Mouse (Mus musculus) megakaryocyte, embryonic 14.5 days (primary cell): ENCODE results near the gene Mycbp. TPM values are rescaled to one million over a fixed set of nuclear protein-coding genes. Genes with fewer than 3 reads are reported as not detected.
A peak's percentile ranks its signal among the peaks of the same experiment; 100 is the strongest.

Source experiments
- H3K27me3 ChIP-seq: replicated peaks from 2 replicates; pipeline ENCODE3; 2012; ENCODE audit warnings: inconsistent platforms
- H3K36me3 ChIP-seq: replicated peaks from 2 replicates; pipeline ENCODE3; 2012; ENCODE audit warnings: low read length, inconsistent platforms, mixed read lengths
- H3K4me1 ChIP-seq: 2 replicates; pipeline ENCODE4 v1.6.1; 2012; ENCODE audit warnings: inconsistent platforms
- H3K4me3 ChIP-seq: replicated peaks from 2 replicates; pipeline ENCODE3; 2012; ENCODE audit warnings: moderate library complexity, mild to moderate bottlenecking, inconsistent platforms
- H3K9me3 ChIP-seq: 2 replicates; pipeline ENCODE4 v1.6.1; 2012; ENCODE audit warnings: inconsistent platforms
- FLI1 ChIP-seq: IDR thresholded peaks from 2 replicates; pipeline ENCODE4 v1.6.1; 2012; ENCODE audit warnings: low read length, inconsistent platforms, mixed read lengths
- GATA1 ChIP-seq: IDR thresholded peaks from 3 replicates; pipeline ENCODE4 v1.6.1; 2012; ENCODE audit warnings: mixed read lengths, low read length, inconsistent platforms, borderline replicate concordance
- polyA plus RNA-seq: library from polyadenylated mRNA; stranded (reverse); fragments of >175 nt; gene quantifications from 2 replicates; pipeline ENCODE4 v1.2.3, GENCODE M21; 2012; ENCODE audit warnings: low replicate concordance; ENCODE audit not compliant: insufficient read depth

Mycbp gene
- polyA plus RNA-seq, 1 experiment: 47.7 TPM

GRCm38 (mm10) chr4:123905126-123905668 lies 565 bp downstream of the Mycbp start:
- peak overlapping the region; percentile 98 for H3K4me3 ChIP-seq
- no peaks in the 10 kb centered on the region for H3K27me3 ChIP-seq
- H3K36me3 ChIP-seq: peaks cover 23% of the 10 kb centered on the region
- H3K4me1 ChIP-seq: peaks cover 48% of the 10 kb centered on the region
- no peaks in the 10 kb centered on the region for H3K9me3 ChIP-seq
- TF ChIP-seq FLI1 (no peak), GATA1 (no peak)

- Histone ChIP-seq H3K9me3 (no peaks in the 10 kb centered on the region), H3K4me1 (peaks cover 55% of the 10 kb centered on the region), H3K27me3 (no peaks in the 10 kb centered on the region), H3K36me3 (peaks cover 63% of the 10 kb centered on the region), H3K4me3 (no peak overlapping the region)
- TF ChIP-seq GATA1 (no peak), FLI1 (no peak)
These were observed 6.9 kb downstream of the Mycbp start for GRCm38 (mm10) chr4:123911503-123911902.

GRCm38 (mm10) chr4:123912431-123912830 lies 7.8 kb downstream of the Mycbp start:
- TF ChIP-seq FLI1: no peak
- no peak for TF ChIP-seq GATA1

GRCm38 (mm10) chr4:123916748-123917547 lies 12.3 kb downstream of the Mycbp start, which contains the start of gene Rragc:
Rragc (plus strand) TSS chr4:123917446.
- Histone ChIP-seq H3K9me3 (no peaks in the 10 kb centered on the region), H3K36me3 (peaks cover 57% of the 10 kb centered on the region), H3K4me1 (peaks cover 52% of the 10 kb centered on the region), H3K27me3 (no peaks in the 10 kb centered on the region), H3K4me3 (peak within 1 kb of the TSS; percentile 100)
- TF ChIP-seq GATA1 (no peak), FLI1 (no peak)

More at GRCm38 (mm10) chr4:123912431-123912830, 7.8 kb downstream of the Mycbp start:
- Histone ChIP-seq H3K4me3 (no peak overlapping the region), H3K36me3 (peaks cover 63% of the 10 kb centered on the region), H3K4me1 (peaks cover 51% of the 10 kb centered on the region), H3K9me3 (no peaks in the 10 kb centered on the region), H3K27me3 (no peaks in the 10 kb centered on the region)

- Histone ChIP-seq H3K9me3 (no peaks in the 10 kb centered on the region), H3K27me3 (no peaks in the 10 kb centered on the region), H3K36me3 (peaks cover 57% of the 10 kb centered on the region), H3K4me1 (peaks cover 49% of the 10 kb centered on the region), H3K4me3 (peak within 1 kb of the TSS; percentile 100)
- TF ChIP-seq GATA1 (no peak), FLI1 (no peak)
These were observed 13.0 kb downstream of the Mycbp start, which contains the start of gene 4930535I16Rik for GRCm38 (mm10) chr4:123917548-123918140. 4930535I16Rik (minus strand) TSS chr4:123918022.

- peak overlapping the region; percentile 100 for H3K4me3 ChIP-seq
- no peaks in the 10 kb centered on the region for H3K27me3 ChIP-seq
- H3K36me3 ChIP-seq: peaks cover 58% of the 10 kb centered on the region
- no peaks in the 10 kb centered on the region for H3K9me3 ChIP-seq
- H3K4me1 ChIP-seq: peaks cover 45% of the 10 kb centered on the region
- TF ChIP-seq FLI1 (no peak), GATA1 (no peak)
These were observed 14.2 kb downstream of the Mycbp start for GRCm38 (mm10) chr4:123918851-123919250.

- Histone ChIP-seq H3K36me3 (peaks cover 75% of the 10 kb centered on the region), H3K27me3 (no peaks in the 10 kb centered on the region), H3K9me3 (no peaks in the 10 kb centered on the region), H3K4me3 (no peak overlapping the region), H3K4me1 (peaks cover 45% of the 10 kb centered on the region)
- TF ChIP-seq GATA1 (no peak), FLI1 (no peak)
These were observed 16.5 kb downstream of the Mycbp start for GRCm38 (mm10) chr4:123921055-123921565.

GRCm38 (mm10) chr4:123927961-123928360 lies 23.3 kb downstream of the Mycbp start:
- no peaks in the 10 kb centered on the region for H3K27me3 ChIP-seq
- H3K4me3 ChIP-seq: peak overlapping the region; percentile 76
- peaks cover 60% of the 10 kb centered on the region for H3K4me1 ChIP-seq
- H3K36me3 ChIP-seq: peaks cover 96% of the 10 kb centered on the region
- TF ChIP-seq GATA1: no peak; the same call in 2 of the 3 replicates
- peak; percentile 84 for TF ChIP-seq FLI1
- H3K9me3 ChIP-seq: no peaks in the 10 kb centered on the region

GRCm38 (mm10) chr4:123929994-123930393 lies 25.4 kb downstream of the Mycbp start:
- Histone ChIP-seq H3K27me3 (no peaks in the 10 kb centered on the region), H3K4me3 (no peak overlapping the region), H3K36me3 (peaks cover 94% of the 10 kb centered on the region), H3K4me1 (peaks cover 56% of the 10 kb centered on the region), H3K9me3 (no peaks in the 10 kb centered on the region)
- TF ChIP-seq GATA1: no peak
- TF ChIP-seq FLI1: no peak
